Mouse (Mus musculus) heart, embryonic 13.5 days (tissue): Measurements from ENCODE around the gene Sergef. TPM values are rescaled to one million over a fixed set of nuclear protein-coding genes. Genes with fewer than 3 reads are reported as not detected.

Experiments used
- ATAC-seq: fragments of 200-750 bp; cut with Nextera tagmentation; 2 replicates; pipeline ENCODE4 v1.8.0; 2017; ENCODE audit warnings: moderate TSS enrichment; ENCODE audit not compliant: insufficient number of reproducible peaks, low FRiP score, low TSS enrichment; ENCODE audit errors: extremely low read depth
- H3K27ac ChIP-seq: fragments of 300-500 bp; sonication (generic); replicated peaks from 2 replicates; pipeline ENCODE4 v1.5.1; 2015; ENCODE audit warnings: moderate library complexity, mild to moderate bottlenecking, inconsistent platforms
- H3K27me3 ChIP-seq: fragments of 300-500 bp; sonication (generic); replicated peaks from 2 replicates; pipeline ENCODE4 v1.6.1; 2015; ENCODE audit warnings: mild to moderate bottlenecking, inconsistent platforms
- H3K36me3 ChIP-seq: fragments of 300-500 bp; sonication (generic); 2 replicates; pipeline ENCODE4 v1.6.1; 2015; ENCODE audit warnings: mild to moderate bottlenecking, inconsistent platforms
- H3K4me1 ChIP-seq: fragments of 300-500 bp; sonication (generic); 2 replicates; pipeline ENCODE4 v1.6.1; 2015; ENCODE audit warnings: inconsistent platforms
- H3K4me2 ChIP-seq: fragments of 300-500 bp; sonication (generic); 2 replicates; pipeline ENCODE4 v1.6.1; 2015; ENCODE audit warnings: inconsistent platforms, mild to moderate bottlenecking, moderate library complexity
- H3K4me3 ChIP-seq: fragments of 300-500 bp; sonication (generic); 2 replicates; pipeline ENCODE4 v1.5.1; 2015; ENCODE audit warnings: moderate library complexity, mild to moderate bottlenecking, inconsistent platforms
- H3K9ac ChIP-seq: fragments of 300-500 bp; sonication (generic); 2 replicates; pipeline ENCODE4 v1.6.1; 2015; ENCODE audit warnings: inconsistent platforms, mild to moderate bottlenecking, moderate library complexity
- H3K9me3 ChIP-seq: fragments of 300-500 bp; sonication (generic); 2 replicates; pipeline ENCODE4 v1.6.1; 2016; ENCODE audit warnings: inconsistent platforms
- WGBS: fragments of 180-500 bp; shearing (Covaris S2); methylation state at CpG from one replicate; pipeline ENCODE4 v1.1.7; 2015; ENCODE audit warnings: mixed read lengths; 5-methylcytosine and 5-hydroxymethylcytosine counted together
- polyA plus RNA-seq: library from polyadenylated mRNA; unstranded; fragments of >200 nt; fragmentation: Nextera tagmentation; extraction: Ambion mirVana; gene quantifications from 2 replicates; pipeline ENCODE4 v1.2.1, GENCODE M21; 2015

Sergef gene
- polyA plus RNA-seq, 1 experiment from 2014 or later = 12.2 TPM

DNA sequence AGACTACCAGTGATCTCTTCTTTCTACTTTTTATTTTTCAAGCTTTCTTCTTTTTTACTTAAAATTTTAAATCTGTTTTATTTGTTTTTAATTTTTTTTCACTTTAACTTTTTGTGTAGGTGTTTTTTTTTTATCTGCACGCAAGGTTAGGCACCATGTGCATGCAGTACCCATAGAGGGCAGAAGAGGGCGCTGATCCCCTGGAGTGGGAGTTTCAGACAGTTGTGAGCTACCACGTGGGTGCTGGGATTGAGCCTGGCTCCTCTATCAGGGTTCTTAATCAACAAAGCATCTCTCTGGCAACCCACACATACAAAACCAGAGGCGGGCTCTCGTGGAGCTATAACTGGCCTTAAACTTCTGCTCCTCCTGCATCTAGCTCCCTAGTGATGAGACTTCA, 123.6 kb downstream of the Sergef start:
- Histone ChIP-seq H3K27ac (no peak overlapping the region), H3K36me3 (no peaks in the 10 kb centered on the region), H3K9ac (no peak overlapping the region), H3K4me2 (no peak overlapping the region), H3K4me1 (no peaks in the 10 kb centered on the region), H3K9me3 (0 out of 2 replicates have a peak, but pooled peaks cover 2% of the 10 kb centered on the region), H3K4me3 (no peak overlapping the region), H3K27me3 (no peaks in the 10 kb centered on the region)
- no peak for ATAC-seq
- 74% methylated on average over 5 of the region's 5 CpGs for WGBS

- H3K4me3 ChIP-seq = no peak overlapping the region
- 0 out of 2 replicates have a peak, but pooled peaks cover 2% of the 10 kb centered on the region for H3K9me3 ChIP-seq
- ATAC-seq = no peak
- 84% methylated on average over 8 of the region's 8 CpGs for WGBS
- no peak overlapping the region for H3K4me2 ChIP-seq
- no peaks in the 10 kb centered on the region for H3K4me1 ChIP-seq
- no peak overlapping the region for H3K27ac ChIP-seq
- H3K9ac ChIP-seq = no peak overlapping the region
- no peaks in the 10 kb centered on the region for H3K36me3 ChIP-seq
- no peaks in the 10 kb centered on the region for H3K27me3 ChIP-seq
These were observed 124.6 kb downstream of the Sergef start for GRCm38 (mm10) chr7:46514981-46515380.

- Histone ChIP-seq H3K9me3 (0 out of 2 replicates have a peak, but pooled peaks cover 2% of the 10 kb centered on the region), H3K27me3 (no peaks in the 10 kb centered on the region), H3K36me3 (no peaks in the 10 kb centered on the region), H3K27ac (no peak overlapping the region), H3K4me1 (no peaks in the 10 kb centered on the region), H3K9ac (no peak overlapping the region), H3K4me2 (no peak overlapping the region), H3K4me3 (no peak overlapping the region)
- ATAC-seq = no peak
- WGBS = 82% methylated on average over 8 of the region's 8 CpGs
These were observed 126.0 kb downstream of the Sergef start for GRCm38 (mm10) chr7:46513562-46513961.

DNA sequence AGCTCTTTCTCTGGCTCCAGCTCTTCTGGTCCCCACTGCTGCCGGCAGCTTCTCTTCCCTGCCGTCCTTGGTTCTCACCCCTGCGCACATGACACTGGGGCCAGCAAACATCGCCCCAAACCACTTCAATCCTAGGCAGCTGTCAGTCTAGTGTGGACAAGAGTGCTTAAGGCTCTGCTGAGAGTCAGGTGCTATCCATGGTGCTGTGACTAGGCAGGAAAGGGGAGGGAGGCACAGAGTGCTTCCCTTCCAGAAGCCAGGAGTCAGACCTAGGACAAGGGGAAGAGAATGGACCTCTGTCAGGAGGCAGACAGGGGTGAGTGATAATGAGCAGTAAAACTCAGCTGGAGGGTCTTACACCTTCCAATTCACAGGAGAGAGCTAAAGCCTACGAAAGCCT, 126.8 kb downstream of the Sergef start:
- Histone ChIP-seq H3K27me3 (no peaks in the 10 kb centered on the region), H3K4me3 (no peak overlapping the region), H3K9me3 (0 out of 2 replicates have a peak, but pooled peaks cover 2% of the 10 kb centered on the region), H3K4me1 (no peaks in the 10 kb centered on the region), H3K9ac (no peak overlapping the region), H3K36me3 (no peaks in the 10 kb centered on the region), H3K27ac (no peak overlapping the region), H3K4me2 (no peak overlapping the region)
- no peak for ATAC-seq
- 48% methylated on average over 5 of the region's 5 CpGs for WGBS

DNA sequence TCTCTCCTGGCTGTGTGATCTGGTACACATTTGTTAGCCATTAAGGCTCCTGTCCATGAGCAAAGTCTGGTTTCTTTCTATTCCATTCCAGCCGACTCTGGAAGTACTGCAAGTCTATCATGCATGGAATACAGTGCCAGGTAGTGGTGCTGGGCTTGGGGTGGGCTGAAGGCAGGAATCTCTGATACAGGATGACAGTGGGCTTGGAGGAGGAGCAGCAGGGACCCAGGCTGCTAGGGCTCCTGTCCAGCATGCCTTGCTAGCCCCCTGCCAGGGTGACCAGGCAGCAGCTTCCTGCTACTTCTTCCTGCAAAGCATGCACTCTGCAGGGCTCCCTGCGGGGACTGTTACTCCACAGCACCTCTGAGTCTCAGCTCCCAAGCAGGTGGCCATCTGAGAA, 128.8 kb downstream of the Sergef start:
- Histone ChIP-seq H3K36me3 (no peaks in the 10 kb centered on the region), H3K27me3 (no peaks in the 10 kb centered on the region), H3K4me3 (no peak overlapping the region), H3K27ac (no peak overlapping the region), H3K9me3 (no peaks in the 10 kb centered on the region), H3K9ac (no peak overlapping the region), H3K4me1 (no peaks in the 10 kb centered on the region), H3K4me2 (no peak overlapping the region)
- 61% methylated on average over 2 of the region's 2 CpGs for WGBS
- ATAC-seq = no peak

GRCm38 (mm10) chr7:46509391-46510310, 130.0 kb downstream of the Sergef start:
- Histone ChIP-seq H3K4me2 (no peak overlapping the region), H3K4me3 (no peak overlapping the region), H3K36me3 (no peaks in the 10 kb centered on the region), H3K4me1 (no peaks in the 10 kb centered on the region), H3K27me3 (no peaks in the 10 kb centered on the region), H3K9ac (no peak overlapping the region), H3K9me3 (no peaks in the 10 kb centered on the region), H3K27ac (no peak overlapping the region)
- ATAC-seq = no peak
- WGBS = 57% methylated on average over 24 of the region's 24 CpGs

GRCm38 (mm10) chr7:46508590-46509318, 130.9 kb downstream of the Sergef start:
- Histone ChIP-seq H3K27me3 (no peaks in the 10 kb centered on the region), H3K4me2 (no peak overlapping the region), H3K9me3 (no peaks in the 10 kb centered on the region), H3K27ac (no peak overlapping the region), H3K36me3 (no peaks in the 10 kb centered on the region), H3K9ac (no peak overlapping the region), H3K4me1 (no peaks in the 10 kb centered on the region), H3K4me3 (no peak overlapping the region)
- WGBS = 80% methylated on average over 12 of the region's 12 CpGs
- ATAC-seq = no peak

- no peak overlapping the region for H3K4me3 ChIP-seq
- no peak overlapping the region for H3K4me2 ChIP-seq
- no peaks in the 10 kb centered on the region for H3K36me3 ChIP-seq
- H3K9me3 ChIP-seq = no peaks in the 10 kb centered on the region
- no peak overlapping the region for H3K27ac ChIP-seq
- no peaks in the 10 kb centered on the region for H3K27me3 ChIP-seq
- H3K9ac ChIP-seq = no peak overlapping the region
- WGBS = 42% methylated on average over 4 of the region's 4 CpGs
- ATAC-seq = no peak
- H3K4me1 ChIP-seq = no peaks in the 10 kb centered on the region; the same call in 1 of the 2 replicates
These were observed 135.4 kb downstream of the Sergef start for GRCm38 (mm10) chr7:46504157-46504556.

DNA sequence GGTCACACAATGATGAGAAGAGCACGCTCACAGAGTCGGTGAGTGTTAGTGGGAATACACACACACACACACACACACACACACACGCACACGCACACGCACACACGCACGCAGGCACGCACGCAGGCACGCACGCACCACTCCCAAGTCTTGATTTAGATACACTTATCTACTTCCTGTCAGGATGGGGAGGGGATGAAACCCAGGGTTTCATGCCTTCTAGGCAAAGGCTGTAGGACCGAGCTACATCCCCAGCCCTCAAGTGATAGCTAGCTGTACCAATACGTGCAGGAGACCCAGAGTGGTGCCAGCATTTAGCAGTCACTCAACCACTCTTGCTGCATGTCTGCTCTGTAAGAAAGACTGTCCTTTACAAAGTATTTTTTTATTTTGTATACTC, 137.0 kb downstream of the Sergef start:
- no peak for ATAC-seq
- WGBS = 68% methylated on average over 13 of the region's 13 CpGs

GRCm38 (mm10) chr7:46501458-46501857, 138.1 kb downstream of the Sergef start:
- H3K27me3 ChIP-seq = no peaks in the 10 kb centered on the region
- H3K4me1 ChIP-seq = no peaks in the 10 kb centered on the region; the same call in 1 of the 2 replicates
- H3K9ac ChIP-seq = no peak overlapping the region
- no peak overlapping the region for H3K27ac ChIP-seq
- no peak overlapping the region for H3K4me3 ChIP-seq
- no peak for ATAC-seq
- no peaks in the 10 kb centered on the region for H3K36me3 ChIP-seq
- no peak overlapping the region for H3K4me2 ChIP-seq
- 60% methylated on average over 2 of the region's 2 CpGs for WGBS
- H3K9me3 ChIP-seq = no peaks in the 10 kb centered on the region

More for the DNA sequence above, 137.0 kb downstream of the Sergef start:
- no peaks in the 10 kb centered on the region for H3K27me3 ChIP-seq
- no peak overlapping the region for H3K4me2 ChIP-seq
- no peaks in the 10 kb centered on the region; the same call in 1 of the 2 replicates for H3K4me1 ChIP-seq
- H3K9me3 ChIP-seq = no peaks in the 10 kb centered on the region
- no peak overlapping the region for H3K9ac ChIP-seq
- H3K27ac ChIP-seq = no peak overlapping the region
- H3K4me3 ChIP-seq = no peak overlapping the region
- H3K36me3 ChIP-seq = no peaks in the 10 kb centered on the region

GRCm38 (mm10) chr7:46499561-46499960, 140.0 kb downstream of the Sergef start:
- H3K9ac ChIP-seq = no peak overlapping the region
- no peak overlapping the region for H3K4me3 ChIP-seq
- ATAC-seq = no peak
- H3K4me1 ChIP-seq = no peaks in the 10 kb centered on the region; the same call in 1 of the 2 replicates
- no peaks in the 10 kb centered on the region for H3K27me3 ChIP-seq
- H3K9me3 ChIP-seq = no peaks in the 10 kb centered on the region
- no peak overlapping the region for H3K27ac ChIP-seq
- H3K4me2 ChIP-seq = no peak overlapping the region
- H3K36me3 ChIP-seq = no peaks in the 10 kb centered on the region
- WGBS = 84% methylated on average over 4 of the region's 4 CpGs
